Mouse (Mus musculus) adrenal gland, postnatal 4 days (tissue): ENCODE results near the gene Rpap2. TPM values are rescaled to one million over a fixed set of nuclear protein-coding genes. Genes with fewer than 3 reads are reported as not detected.
A peak's percentile ranks its signal among the peaks of the same experiment; 100 is the strongest.

Experiments used
- DNase-seq, 2 experiments: peaks; one replicate each; pipeline ENCODE4 v3.0.0; 2021 to 2022; ENCODE audit warnings: low spot score in 2 of 2, mixed read lengths in 2 of 2
- long read RNA-seq, 2 experiments: library from polyadenylated mRNA; stranded (forward); transcript quantifications; one replicate each; pipeline ENCODE4 v2.0.0; 2021
- total RNA-seq, 2 experiments: library from RNA; stranded (reverse); gene quantifications; 2 replicates each; pipeline ENCODE4 v1.2.3; 2021

The Rpap2 gene
- total RNA-seq = 10 to 100 TPM; 24.2 to 26.9 TPM
- long read RNA-seq, experiment 1, transcript Rpap2-201 (13 exons, 2,268 nt) = major isoform, 6 of 23 reads
- long read RNA-seq, experiment 1, partial matches to known transcripts = 13 of 23 reads
- long read RNA-seq, experiment 1, other reads (novel, unspliced or antisense) = 0 of 23 reads
- long read RNA-seq, experiment 2, transcript Rpap2-201 (13 exons, 2,268 nt) = major isoform, 9 of 26 reads
- long read RNA-seq, experiment 2, partial matches to known transcripts = 8 of 26 reads
- long read RNA-seq, experiment 2, other reads (novel, unspliced or antisense) = 7 of 26 reads

DNA sequence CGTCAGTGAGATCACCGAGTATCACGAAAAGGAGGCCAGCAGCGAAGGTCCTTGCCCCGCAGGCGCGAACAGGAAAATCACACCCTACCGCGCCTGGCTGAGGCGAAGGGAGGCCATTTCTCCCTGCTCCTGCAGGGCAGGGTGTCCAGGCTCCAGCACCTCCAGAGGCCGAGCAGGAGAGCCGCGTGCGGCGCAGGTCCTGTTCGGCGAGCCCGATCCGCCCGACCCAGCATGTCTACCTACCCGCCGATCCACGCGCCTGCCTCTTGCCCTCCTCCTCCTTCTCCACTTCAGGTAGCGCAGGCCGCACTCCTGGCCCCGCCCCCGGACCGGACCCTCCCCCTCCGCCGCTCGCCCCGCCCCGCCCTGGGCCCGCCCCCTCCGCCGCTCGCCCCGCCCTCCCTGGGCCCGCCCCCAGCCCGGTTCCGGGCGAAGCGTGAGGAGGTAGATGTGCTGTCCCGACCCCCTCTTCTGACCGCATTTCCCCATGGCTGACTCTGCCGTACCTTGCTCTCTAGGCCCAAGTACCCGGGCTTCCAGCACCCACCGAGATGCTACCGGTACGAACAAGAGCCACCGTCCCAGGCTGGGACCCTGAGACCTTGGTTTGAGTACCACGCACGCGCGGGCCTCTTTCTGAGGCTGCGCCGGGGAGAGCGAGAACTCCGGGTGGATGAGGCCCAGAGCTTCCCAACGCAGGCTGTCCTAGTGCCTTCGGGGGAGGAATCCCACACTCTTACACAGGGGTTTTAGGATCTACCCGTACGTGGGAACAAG is at the start of gene Rpap2, which contains the start of gene Glmn:
Rpap2 (plus strand) TSS at position 73 of the 777 bp plus-strand sequence.
Glmn (minus strand) TSS at position 588 of the 777 bp plus-strand sequence.
- DNase-seq = peak; percentile 73 to 85

GRCm38 (mm10) chr5:107547955-107548354 is 49.2 kb upstream of the Rpap2 start:
- DNase-seq = no peak

- no peak for DNase-seq
Measured at GRCm38 (mm10) chr5:107548444-107548843, 48.7 kb upstream of the Rpap2 start.

DNA sequence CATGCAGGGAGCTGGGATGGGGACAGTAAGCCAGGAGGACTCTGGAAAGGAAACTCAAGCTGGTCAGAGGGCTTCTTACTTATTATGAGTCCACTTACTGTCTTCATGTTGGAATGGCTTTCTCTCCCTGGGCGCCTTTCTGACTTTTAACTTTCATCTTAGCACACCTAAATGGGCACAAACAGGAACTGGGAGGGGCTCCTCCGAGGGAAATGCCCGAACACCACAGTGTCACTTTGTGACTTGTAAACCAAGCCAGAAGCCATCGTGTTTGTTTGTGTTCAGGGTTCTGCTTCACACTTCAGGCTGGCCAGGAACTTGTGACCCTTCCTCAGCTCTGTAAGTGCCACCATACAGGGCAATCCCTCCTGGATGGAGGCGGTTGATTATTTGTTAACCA is 42.8 kb upstream of the Rpap2 start:
- no peak for DNase-seq

- no peak for DNase-seq
Measured at GRCm38 (mm10) chr5:107556969-107557368, 40.2 kb upstream of the Rpap2 start.

DNA sequence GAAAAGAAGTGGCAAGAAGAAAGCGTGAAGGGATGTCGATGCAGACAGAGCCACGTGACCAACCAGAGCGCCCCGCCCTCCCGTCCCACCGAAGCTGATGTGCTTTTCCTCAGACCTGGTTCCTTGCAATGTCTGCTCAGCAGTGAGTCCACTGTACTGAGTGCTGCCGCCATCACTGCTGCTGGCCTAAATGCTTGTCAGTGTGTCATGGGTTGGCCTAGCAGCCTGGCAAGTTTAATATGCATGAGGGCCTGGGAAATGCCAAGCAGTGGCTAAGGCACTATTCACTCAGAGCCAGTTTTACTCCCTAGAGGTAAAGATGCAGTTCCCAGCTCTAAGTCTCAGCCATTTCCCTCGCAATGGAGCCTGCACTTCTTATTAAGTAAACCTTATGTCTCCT is 28.0 kb upstream of the Rpap2 start:
- DNase-seq = no peak

- DNase-seq = no peak
Measured at GRCm38 (mm10) chr5:107598380-107598779, 1.2 kb downstream of the Rpap2 start.

DNA sequence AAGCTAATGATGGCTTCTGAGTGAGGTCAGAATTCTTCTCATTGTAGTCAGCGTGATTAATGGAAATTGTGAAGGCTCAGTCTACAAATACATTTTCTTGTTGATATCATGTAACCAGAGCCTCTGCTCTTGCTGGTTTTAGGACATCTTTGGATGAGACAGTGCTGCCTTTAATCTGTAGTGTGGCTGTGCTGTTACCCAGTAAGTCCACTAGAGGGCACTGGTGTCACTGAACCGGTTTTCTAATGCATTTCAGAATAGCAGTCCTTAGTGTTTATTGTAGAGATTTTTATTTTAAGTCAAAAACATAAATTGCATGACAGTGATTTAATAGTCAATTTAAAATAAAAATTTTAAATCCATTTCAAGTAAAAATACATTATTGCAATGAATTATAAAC is 14.1 kb downstream of the Rpap2 start:
- DNase-seq = peak in 1 of 2 experiments; percentile 19

- no peak for DNase-seq
Measured at GRCm38 (mm10) chr5:107617986-107618385, 20.8 kb downstream of the Rpap2 start.

- DNase-seq = no peak
Measured at GRCm38 (mm10) chr5:107621327-107621726, 24.2 kb downstream of the Rpap2 start.

DNA sequence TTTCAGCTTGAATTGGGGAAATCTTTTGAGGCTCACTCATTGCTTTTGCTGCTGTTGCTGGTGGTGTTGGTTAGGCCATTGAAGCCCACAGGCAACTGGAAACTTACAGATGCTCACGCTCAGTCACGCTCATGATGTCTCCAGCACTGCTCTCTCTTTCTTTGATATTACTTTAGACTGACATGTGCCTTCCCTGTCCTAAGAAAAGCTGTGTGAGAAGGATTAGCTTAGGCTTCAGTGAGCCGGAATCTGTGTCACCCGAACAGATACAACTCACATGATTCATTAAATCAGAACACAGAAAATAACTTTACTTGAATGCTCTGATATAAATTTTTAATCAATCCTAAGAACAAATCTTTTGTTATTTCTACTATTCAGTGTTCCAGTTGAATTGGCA is 36.5 kb downstream of the Rpap2 start:
- DNase-seq = no peak

DNA sequence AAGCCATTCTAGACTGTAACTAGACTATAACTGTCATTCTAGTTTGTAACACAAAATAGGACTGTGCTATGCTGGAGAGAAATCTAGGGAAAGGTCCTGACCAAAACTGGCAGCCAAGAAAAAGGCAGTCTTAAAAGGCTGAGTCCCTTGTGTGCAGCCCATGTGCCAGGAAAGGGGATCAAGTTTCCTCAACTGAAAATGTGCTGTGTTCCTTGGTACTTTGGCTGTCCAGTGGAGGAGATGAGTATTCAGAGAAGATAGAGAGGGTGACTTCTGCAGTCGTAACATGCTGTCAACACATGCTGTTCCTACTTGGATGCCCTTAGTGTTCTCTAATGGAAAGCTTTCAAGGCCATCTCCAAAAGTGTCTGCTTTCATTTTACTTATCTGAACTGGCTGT is 39.9 kb downstream of the Rpap2 start:
- no peak for DNase-seq

DNA sequence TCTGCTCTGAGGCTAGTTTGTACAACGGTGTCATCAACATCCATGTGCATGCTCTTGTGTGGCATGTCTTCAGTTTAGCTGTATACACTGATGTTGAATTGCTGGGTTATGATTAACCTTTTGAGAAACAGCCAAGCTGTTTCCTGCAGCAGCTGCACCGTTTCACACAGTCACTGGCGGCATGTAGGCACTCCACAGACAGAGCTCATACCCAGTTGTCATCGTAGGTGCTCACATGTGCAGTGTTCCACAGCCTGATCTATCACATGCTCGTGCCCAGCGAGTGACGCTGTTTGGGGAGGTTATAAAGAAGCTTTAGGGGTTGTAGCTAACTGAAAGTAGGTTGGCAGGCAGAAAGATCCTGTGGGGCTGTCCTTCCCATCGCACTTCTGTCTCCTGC is 41.2 kb downstream of the Rpap2 start:
- DNase-seq = no peak

- DNase-seq = no peak
Measured at GRCm38 (mm10) chr5:107644595-107644994, 47.4 kb downstream of the Rpap2 start.

- DNase-seq = no peak
Measured at GRCm38 (mm10) chr5:107645935-107646334, 48.8 kb downstream of the Rpap2 start.

DNA sequence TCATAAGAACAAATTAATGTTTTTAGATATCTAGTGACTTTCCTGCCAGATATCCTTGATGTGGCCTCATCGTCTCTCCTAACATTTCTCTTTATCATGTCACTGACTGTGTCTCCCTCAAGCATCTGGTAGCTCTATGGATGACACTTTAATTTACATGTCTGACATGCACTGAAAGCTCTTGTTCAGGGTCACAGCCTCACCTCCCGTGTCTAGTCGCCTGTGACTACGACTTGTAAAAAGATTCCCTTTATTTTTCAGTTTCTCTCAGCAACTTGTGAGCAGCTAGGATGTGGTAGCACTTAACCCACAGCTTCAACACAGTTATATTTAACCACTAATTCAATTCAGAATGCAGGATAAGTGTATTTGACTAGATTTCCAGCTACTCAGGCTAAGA is 50.4 kb downstream of the Rpap2 start:
- no peak for DNase-seq

GRCm38 (mm10) chr5:107648552-107649125 is 51.5 kb downstream of the Rpap2 start:
- DNase-seq = no peak

- no peak for DNase-seq
Measured at GRCm38 (mm10) chr5:107649680-107650079, 52.5 kb downstream of the Rpap2 start.

GRCm38 (mm10) chr5:107650427-107650826 is 53.3 kb downstream of the Rpap2 start:
- DNase-seq = no peak

DNA sequence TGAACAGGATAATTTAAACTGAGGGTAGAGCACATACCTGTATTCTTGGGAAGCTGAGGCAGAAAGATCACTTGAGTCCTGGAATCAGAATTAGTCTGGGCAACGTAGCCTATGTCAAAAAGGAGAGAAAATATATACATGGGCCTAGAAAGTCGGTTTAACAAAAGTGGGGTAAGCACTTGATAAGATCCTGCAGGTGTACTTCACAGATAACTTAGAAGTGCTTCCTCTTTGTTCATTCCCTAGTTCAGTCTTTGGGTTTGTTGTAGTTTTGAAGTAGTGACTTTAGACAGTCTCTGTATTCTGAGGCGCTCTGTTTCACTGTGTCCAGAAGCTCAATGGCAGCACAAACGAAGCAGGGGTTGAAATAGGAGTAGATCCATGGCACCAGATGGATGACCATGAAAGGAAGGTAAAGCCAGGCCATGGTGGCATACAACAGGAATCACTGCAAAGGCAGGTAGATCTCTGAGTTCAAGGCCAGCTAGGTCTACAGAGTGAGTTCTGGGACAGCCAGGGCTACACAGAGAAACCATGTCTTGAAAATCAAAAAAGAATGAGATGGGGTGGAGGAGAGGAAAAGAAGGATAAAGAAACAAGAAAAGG is 55.0 kb downstream of the Rpap2 start:
- DNase-seq = no peak

- no peak for DNase-seq
Measured at GRCm38 (mm10) chr5:107678392-107678791, 81.2 kb downstream of the Rpap2 start.

- no peak for DNase-seq
Measured at GRCm38 (mm10) chr5:107681300-107681699, 84.1 kb downstream of the Rpap2 start.
